Mouse (Mus musculus) liver, postnatal 0 days (tissue): ENCODE results near the gene Mum1.

Experiments
- CTCF ChIP-seq: sonication (generic); IDR thresholded peaks from 2 replicates; pipeline ENCODE4 v1.5.1; 2016; ENCODE audit warnings: antibody characterized with exemption, low read depth
- EP300 ChIP-seq: IDR thresholded peaks from 2 replicates; pipeline ENCODE4 v1.6.1; 2016; ENCODE audit warnings: antibody characterized with exemption, low read depth, mild to moderate bottlenecking

DNA sequence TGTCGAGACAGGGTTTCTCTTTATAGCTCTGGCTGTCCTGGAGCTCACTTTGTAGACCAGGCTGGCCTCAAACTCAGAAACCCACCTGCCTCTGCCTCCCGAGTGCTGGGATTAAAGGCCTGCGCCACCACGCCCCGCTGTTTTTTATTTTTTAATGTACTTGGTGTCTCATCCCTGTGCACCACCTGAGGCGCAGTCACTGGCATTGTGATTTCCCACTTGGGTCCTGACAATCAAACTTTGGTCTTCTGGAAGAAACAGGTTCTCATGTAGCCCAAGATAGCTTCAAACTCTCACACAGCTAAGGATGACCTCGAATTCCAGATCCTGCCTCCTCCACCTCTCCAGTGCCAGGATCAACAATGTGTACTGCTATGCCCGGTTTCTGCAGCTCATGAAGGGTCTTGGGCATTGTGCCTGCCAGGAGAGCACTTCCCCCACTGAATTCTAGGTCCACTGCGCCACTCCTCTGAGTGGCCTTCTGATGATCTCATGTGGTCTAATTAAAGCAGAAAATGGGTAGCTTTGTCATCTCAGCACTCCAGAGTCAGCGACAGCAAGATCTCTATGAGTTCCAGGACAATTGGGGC, 36.6 kb downstream of the Mum1 start:
- TF ChIP-seq CTCF (no peak), EP300 (no peak)
